Mouse (Mus musculus) adrenal gland, postnatal 25 days (tissue): Measurements from ENCODE around the gene Cotl1. TPM values are rescaled to one million over a fixed set of nuclear protein-coding genes. Genes with fewer than 3 reads are reported as not detected.
"Not testable (repeated sequence)": the region's sequence is repeated elsewhere in the genome, so short reads cannot be mapped to it uniquely, and the experiment has no call there.

Source experiments
- DNase-seq: peaks from one replicate; pipeline ENCODE4 v3.0.0; 2021; ENCODE audit warnings: mixed read lengths
- long read RNA-seq: library from polyadenylated mRNA; stranded (forward); transcript quantifications from one replicate; pipeline ENCODE4 v2.0.0, GENCODE M21; 2021
- total RNA-seq: library from RNA; stranded (reverse); gene quantifications from 2 replicates; pipeline ENCODE4 v1.2.3, GENCODE M21; 2021

The Cotl1 gene
- 38.3 and 40.8 TPM in 2 replicates for total RNA-seq
- long read RNA-seq, transcript Cotl1-201 (4 exons, 1,596 nt) = major isoform, 26 of 29 reads
- long read RNA-seq, partial matches to known transcripts = 0 of 29 reads
- long read RNA-seq, other reads (novel, unspliced or antisense) = 3 of 29 reads

GRCm38 (mm10) chr8:119840275-119840808 is at the start of gene Cotl1:
Cotl1 (minus strand) TSS chr8:119840544.
- DNase-seq = peak; percentile 99

GRCm38 (mm10) chr8:119888012-119888411 is 47.7 kb upstream of the Cotl1 start:
- no peak for DNase-seq

GRCm38 (mm10) chr8:119887130-119887529 is 46.8 kb upstream of the Cotl1 start:
- DNase-seq = peak; percentile 49

DNA sequence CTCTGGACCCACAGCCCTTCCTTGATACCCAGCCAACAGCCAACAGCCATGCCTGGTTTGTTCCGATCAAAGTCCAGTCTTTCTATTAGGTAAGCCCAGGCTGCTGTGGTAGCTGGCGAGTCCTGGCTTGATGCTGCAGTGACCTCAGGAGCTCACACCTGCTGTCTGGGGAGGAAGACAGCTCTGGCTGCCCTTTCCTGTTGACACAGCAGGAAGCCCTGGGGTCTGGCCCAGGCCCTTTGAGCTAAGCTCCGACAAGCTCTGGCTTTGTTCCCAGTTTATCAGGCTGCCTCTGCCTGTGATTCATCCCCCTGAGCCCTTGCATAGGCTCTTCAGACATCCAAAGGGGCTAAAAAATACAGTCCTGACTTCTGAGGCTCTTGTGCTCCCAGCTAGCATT is 45.3 kb upstream of the Cotl1 start:
- DNase-seq = peak; percentile 68

DNA sequence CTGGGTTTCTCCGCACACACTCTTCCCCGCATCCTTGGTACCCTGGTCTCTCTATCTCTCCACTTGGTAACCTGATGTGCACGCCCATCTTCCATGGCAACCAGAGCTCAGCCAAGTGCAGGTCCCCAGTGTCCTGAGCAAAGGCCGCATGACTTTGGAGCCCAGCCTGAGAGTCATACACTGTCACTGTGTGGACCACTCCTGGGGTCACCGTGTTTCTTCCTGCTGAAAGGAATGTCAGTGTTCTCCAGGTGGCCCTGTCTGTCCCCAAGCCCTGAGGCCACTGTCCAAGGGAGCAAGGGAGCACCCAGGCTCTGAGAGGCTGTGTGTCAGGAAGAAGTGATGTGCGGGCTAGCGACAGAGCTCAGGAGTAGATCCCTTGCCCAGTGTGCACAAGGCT is 42.9 kb upstream of the Cotl1 start:
- DNase-seq = no peak

- DNase-seq = no peak
Measured at GRCm38 (mm10) chr8:119881917-119882316, 41.6 kb upstream of the Cotl1 start.

- no peak for DNase-seq
Measured at GRCm38 (mm10) chr8:119881301-119881700, 41.0 kb upstream of the Cotl1 start.

GRCm38 (mm10) chr8:119873181-119873580 is 32.8 kb upstream of the Cotl1 start:
- DNase-seq = no peak

DNA sequence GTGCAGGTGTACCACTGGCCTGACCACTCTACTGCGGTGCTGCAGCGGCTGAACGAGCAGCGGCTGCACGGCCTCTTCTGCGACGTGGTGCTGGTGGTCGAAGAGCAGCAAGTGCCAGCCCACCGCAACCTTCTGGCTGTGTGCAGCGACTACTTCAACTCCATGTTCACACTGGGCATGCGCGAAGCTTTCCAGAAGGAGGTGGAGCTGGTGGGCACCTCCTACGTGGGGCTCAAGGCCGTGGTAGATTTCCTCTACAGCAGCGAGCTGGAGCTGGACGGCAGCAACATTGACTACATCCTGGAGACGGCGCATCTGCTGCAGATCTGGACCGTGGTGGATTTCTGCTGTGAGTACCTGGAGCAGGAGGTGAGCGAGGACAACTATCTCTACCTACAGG is 29.3 kb upstream of the Cotl1 start:
- no peak for DNase-seq

DNA sequence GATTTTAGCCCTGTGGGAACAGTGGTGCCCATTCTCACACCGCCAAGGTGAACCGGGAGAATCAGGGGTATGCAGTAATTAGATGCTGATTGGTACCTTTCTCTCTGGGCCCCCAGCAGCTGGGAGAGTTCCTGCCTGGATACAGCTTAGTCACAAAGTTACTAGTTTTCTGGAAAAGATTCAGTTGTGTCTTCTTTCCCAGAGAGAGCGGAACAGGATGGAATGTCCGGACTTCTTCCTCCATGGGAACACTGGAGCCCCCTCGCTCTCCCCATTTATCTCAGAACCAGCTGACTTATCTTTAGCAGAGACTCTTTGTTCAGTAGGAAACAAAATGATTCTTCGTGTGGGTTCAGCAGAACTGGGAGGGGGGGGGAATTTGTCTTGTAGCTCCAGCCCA is 22.4 kb upstream of the Cotl1 start:
- no peak for DNase-seq

- DNase-seq = no peak
Measured at GRCm38 (mm10) chr8:119862390-119862734, 22.0 kb upstream of the Cotl1 start.

GRCm38 (mm10) chr8:119861706-119862389 is 21.5 kb upstream of the Cotl1 start, which contains the start of gene Klhl36:
Klhl36 (plus strand) TSS chr8:119862266.
- peak; percentile 99 for DNase-seq

- DNase-seq = no peak
Measured at GRCm38 (mm10) chr8:119857767-119858166, 17.4 kb upstream of the Cotl1 start.

- peak; percentile 16 for DNase-seq
Measured at GRCm38 (mm10) chr8:119855656-119856055, 15.3 kb upstream of the Cotl1 start.

DNA sequence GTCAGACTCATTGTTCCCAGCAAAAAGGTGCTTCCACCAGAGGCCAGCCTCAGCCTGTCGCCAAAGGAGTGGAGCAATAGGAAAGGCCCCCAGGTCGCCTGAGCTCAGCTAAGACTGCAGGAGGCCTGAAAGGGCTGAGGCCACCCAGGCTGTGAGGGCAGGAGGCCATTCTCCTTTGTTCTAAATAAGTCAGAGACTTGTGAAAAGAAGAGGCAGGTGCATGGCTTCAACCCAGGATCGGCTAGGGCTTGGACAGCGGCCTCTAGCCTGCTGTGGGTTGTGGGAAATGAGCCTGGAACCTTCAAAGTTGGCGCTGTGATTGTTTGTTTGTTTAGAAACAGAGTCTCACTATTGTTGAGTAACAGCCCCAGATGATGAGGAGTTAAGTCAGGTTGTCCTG is 13.7 kb upstream of the Cotl1 start:
- DNase-seq = no peak

GRCm38 (mm10) chr8:119853521-119853920 is 13.2 kb upstream of the Cotl1 start:
- no peak for DNase-seq

DNA sequence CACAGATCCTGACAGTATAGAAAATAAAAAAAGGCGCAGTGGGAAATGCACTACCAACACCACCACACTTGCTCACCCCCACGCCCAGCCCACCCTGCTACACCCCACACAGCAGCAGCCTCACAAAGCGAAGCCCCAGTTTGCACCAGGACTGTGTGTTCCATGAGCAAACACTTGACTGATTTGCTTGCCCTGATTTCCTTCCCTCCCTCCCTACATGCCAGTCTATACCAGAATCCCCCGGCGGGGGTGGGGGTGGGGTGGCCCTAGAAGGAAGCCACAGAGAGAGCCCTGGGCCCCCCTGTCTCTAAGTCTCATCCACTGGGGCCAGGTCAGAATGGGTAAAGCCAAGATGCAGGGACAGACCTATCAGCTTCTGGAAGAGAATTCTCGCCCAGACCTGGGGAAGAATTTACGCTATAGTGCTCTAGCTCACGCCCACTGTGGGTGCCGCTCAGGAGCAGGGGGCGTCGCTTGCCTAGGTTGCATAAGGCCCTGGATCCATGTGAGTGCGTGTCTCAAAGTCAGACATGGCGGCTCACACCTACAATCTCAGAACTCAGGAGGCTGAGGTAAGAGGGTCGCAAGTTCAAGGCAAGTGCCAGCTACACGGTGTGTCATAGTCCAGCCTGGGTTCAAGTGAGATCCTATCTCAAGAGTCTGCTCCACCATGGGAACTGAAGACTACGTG is 7.0 kb upstream of the Cotl1 start:
- no peak for DNase-seq

GRCm38 (mm10) chr8:119845741-119846140 is 5.4 kb upstream of the Cotl1 start:
- DNase-seq = not testable (repeated sequence)

GRCm38 (mm10) chr8:119844577-119844976 is 4.2 kb upstream of the Cotl1 start:
- no peak for DNase-seq

DNA sequence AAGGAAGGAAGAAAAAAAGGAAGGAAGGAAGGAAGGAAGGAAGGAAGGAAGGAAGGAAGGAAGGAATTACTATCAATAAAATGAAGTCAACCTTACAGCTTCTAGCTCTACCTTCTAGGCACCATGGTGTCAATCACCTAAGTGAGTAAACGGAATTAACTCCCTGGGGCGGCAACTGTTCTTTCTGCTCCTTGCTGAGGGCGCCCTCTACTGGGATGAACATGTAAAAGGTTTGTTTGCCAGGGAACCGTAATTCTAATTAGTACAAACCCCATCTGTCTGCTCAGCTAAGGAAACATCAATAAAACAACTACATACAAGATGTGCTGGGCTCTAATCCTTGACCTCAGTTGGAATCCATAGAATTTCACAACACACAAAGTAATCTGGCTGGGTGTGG is 3.1 kb upstream of the Cotl1 start:
- peak; percentile 73 for DNase-seq

- no peak for DNase-seq
Measured at GRCm38 (mm10) chr8:119840905-119841411, 614 bp upstream of the Cotl1 start.

- no peak for DNase-seq
Measured at GRCm38 (mm10) chr8:119839419-119840021, 824 bp downstream of the Cotl1 start.

DNA sequence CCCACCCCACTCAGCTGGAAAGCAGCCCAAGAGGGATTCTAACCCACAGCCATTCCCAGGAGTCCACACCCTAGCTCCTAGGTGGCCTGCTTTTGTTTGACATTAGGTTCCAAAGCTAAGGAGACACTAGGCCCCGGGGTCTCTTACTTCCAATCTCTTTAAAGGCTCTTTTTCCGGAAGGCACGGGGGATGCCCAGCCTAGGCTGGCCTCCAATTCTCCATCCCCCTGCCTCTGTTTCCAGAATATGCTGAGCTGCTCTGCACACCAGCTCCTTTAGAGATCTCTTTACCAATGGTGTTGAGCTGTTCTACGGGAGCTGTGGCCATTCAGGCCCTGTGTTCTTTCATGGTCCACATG is 1.4 kb downstream of the Cotl1 start:
- no peak for DNase-seq
